7 mouse cellular contexts compared by ENCODE assay signal in genomic region chrX:13280409-13281328, GRCm38 (mm10). TPM values are rescaled to one million over a fixed set of nuclear protein-coding genes. Genes with fewer than 3 reads are reported as not detected.
DNase-seq lines count a peak whose midpoint lies in the region; ATAC-seq and TF ChIP-seq lines count a peak whose summit lies in the region.

Ddx3x (plus strand) TSS chrX:13280970.

- H3K4me1 ChIP-seq in embryonic facial prominence, embryonic 12.5 days = peaks cover 3% of the 10 kb centered on the region; the same call in 1 of the 2 replicates
- H3K4me1 ChIP-seq in kidney, adult 2 months (ENCODE audit: control insufficient read depth, insufficient read depth, low read length) = no peaks in the 10 kb centered on the region; the same call in 1 of the 2 replicates
- H3K4me1 ChIP-seq in limb, embryonic 12.5 days (replicated peaks) = peaks cover 7% of the 10 kb centered on the region; the same call in 1 of the 2 replicates
- H3K4me1 ChIP-seq in midbrain, embryonic 15.5 days = peaks cover 29% of the 10 kb centered on the region
- no peaks in the 10 kb centered on the region for H3K4me1 ChIP-seq in spleen, adult 2 months (ENCODE audit: control insufficient read depth, insufficient read depth, insufficient read length)

- H3K36me3 ChIP-seq in embryonic facial prominence, embryonic 12.5 days = peaks cover 10% of the 10 kb centered on the region
- no peaks in the 10 kb centered on the region for H3K36me3 ChIP-seq in kidney, adult 2 months (ENCODE audit: control insufficient read depth, insufficient read depth, low read length)
- peaks cover 17% of the 10 kb centered on the region for H3K36me3 ChIP-seq in limb, embryonic 12.5 days
- H3K36me3 ChIP-seq in midbrain, embryonic 15.5 days (replicated peaks) = no peaks in the 10 kb centered on the region
- H3K36me3 ChIP-seq in spleen, adult 2 months (ENCODE audit: control insufficient read depth, insufficient read depth, low read length) = no peaks in the 10 kb centered on the region; the same call in 1 of the 2 replicates

- DNase-seq in adrenal gland, postnatal 25 days = peak; percentile 86
- DNase-seq in heart, adult 18-20 months = peak; percentile 93 to 97
- peak; percentile 92 for DNase-seq in kidney, adult 2 months
- peak; percentile 78 to 79 for DNase-seq in spleen, adult 2 months (ENCODE audit: low read depth in 1 of 2, low spot score in 2 of 2)

- WGBS in embryonic facial prominence, embryonic 12.5 days = 1% methylated on average over 55 of the region's 57 CpGs
- WGBS in kidney, adult 2 months = under 1% methylated on average over 55 of the region's 57 CpGs
- WGBS in limb, embryonic 12.5 days = under 1% methylated on average over 56 of the region's 57 CpGs
- WGBS in midbrain, embryonic 15.5 days = under 1% methylated on average over 52 of the region's 57 CpGs
- WGBS in spleen, adult 2 months = 3% methylated on average over 56 of the region's 57 CpGs

- H3K27ac ChIP-seq in embryonic facial prominence, embryonic 12.5 days = peak within 1 kb of the TSS; percentile 99
- H3K27ac ChIP-seq in kidney, adult 2 months (ENCODE audit: insufficient read depth, low read depth, low read length) = peak within 1 kb of the TSS; percentile 99
- peak within 1 kb of the TSS; percentile 99 for H3K27ac ChIP-seq in limb, embryonic 12.5 days
- H3K27ac ChIP-seq in midbrain, embryonic 15.5 days = peak within 1 kb of the TSS; percentile 99
- peak within 1 kb of the TSS; percentile 99 for H3K27ac ChIP-seq in spleen, adult 2 months (ENCODE audit: insufficient read depth, low read length)

- no peak for TF ChIP-seq CTCF in kidney, adult 2 months (conservative IDR thresholded peaks at IDR 0.05; ENCODE audit: insufficient read depth, insufficient read length, low read depth, low read length)
- TF ChIP-seq CTCF in spleen, adult 2 months (IDR thresholded peaks at IDR 0.05; ENCODE audit: extremely low read depth, insufficient read depth, insufficient read length, insufficient replicate concordance) = no peak

- H3K4me3 ChIP-seq in embryonic facial prominence, embryonic 12.5 days = peak within 1 kb of the TSS; percentile 80
- peak within 1 kb of the TSS; percentile 59 for H3K4me3 ChIP-seq in kidney, adult 2 months (ENCODE audit: insufficient read depth, low read depth, low read length)
- H3K4me3 ChIP-seq in limb, embryonic 12.5 days (replicated peaks) = peak within 1 kb of the TSS; percentile 82
- H3K4me3 ChIP-seq in midbrain, embryonic 15.5 days = peak within 1 kb of the TSS; percentile 93
- peak within 1 kb of the TSS; percentile 91 for H3K4me3 ChIP-seq in spleen, adult 2 months (ENCODE audit: extremely low read depth, insufficient read depth, insufficient read length)

- no peaks in the 10 kb centered on the region for H3K9me3 ChIP-seq in embryonic facial prominence, embryonic 12.5 days
- H3K9me3 ChIP-seq in limb, embryonic 12.5 days = no peaks in the 10 kb centered on the region
- H3K9me3 ChIP-seq in midbrain, embryonic 15.5 days = no peaks in the 10 kb centered on the region

- peak within 1 kb of the TSS; percentile 69 for H3K4me2 ChIP-seq in embryonic facial prominence, embryonic 12.5 days (replicated peaks)
- H3K4me2 ChIP-seq in limb, embryonic 12.5 days = peak within 1 kb of the TSS; percentile 76
- peak within 1 kb of the TSS; percentile 77 for H3K4me2 ChIP-seq in midbrain, embryonic 15.5 days

- ATAC-seq in embryonic facial prominence, embryonic 12.5 days (ENCODE audit: insufficient number of reproducible peaks, insufficient read depth, low FRiP score, low TSS enrichment) = peak; percentile 91
- ATAC-seq in limb, embryonic 12.5 days (ENCODE audit: insufficient number of reproducible peaks, insufficient read depth, low FRiP score, low TSS enrichment, low read depth) = peak; percentile 92
- ATAC-seq in midbrain, embryonic 15.5 days (replicated peaks) = peak; percentile 96

- TF ChIP-seq POLR2A in kidney, adult 2 months (IDR thresholded peaks at IDR 0.05; ENCODE audit: low read depth, low read length) = peak; percentile 99
- peak; percentile 98 for TF ChIP-seq POLR2A in spleen, adult 2 months (IDR thresholded peaks at IDR 0.05; ENCODE audit: low read depth, low read length)

- H3K27me3 ChIP-seq in embryonic facial prominence, embryonic 12.5 days = 0 out of 2 replicates have a peak, but pooled peaks cover 5% of the 10 kb centered on the region
- no peaks in the 10 kb centered on the region for H3K27me3 ChIP-seq in kidney, adult 2 months (replicated peaks; ENCODE audit: control insufficient read depth, insufficient read depth, low read length)
- H3K27me3 ChIP-seq in limb, embryonic 12.5 days = no peaks in the 10 kb centered on the region
- no peaks in the 10 kb centered on the region for H3K27me3 ChIP-seq in midbrain, embryonic 15.5 days (replicated peaks)
- H3K27me3 ChIP-seq in spleen, adult 2 months (ENCODE audit: control insufficient read depth, insufficient read depth, low read length) = no peaks in the 10 kb centered on the region

- H3K9ac ChIP-seq in embryonic facial prominence, embryonic 12.5 days = peak within 1 kb of the TSS; percentile 95
- H3K9ac ChIP-seq in limb, embryonic 12.5 days (replicated peaks) = peak within 1 kb of the TSS; percentile 98
- peak within 1 kb of the TSS; percentile 100 for H3K9ac ChIP-seq in midbrain, embryonic 15.5 days

RNA-seq across cellular contexts. Expression of gene Ddx3x, which starts in this region (rescaled TPM):
- 381 and 382 TPM in 2 replicates for total RNA-seq in adrenal gland, postnatal 25 days (2021)
- 152 and 163 TPM in 2 replicates for polyA plus RNA-seq in embryonic facial prominence, embryonic 12.5 days (2016; fragmentation: Nextera tagmentation; extraction: Ambion mirVana)
- total RNA-seq in heart, adult 18-20 months (2021) = 100 to 1,000 TPM in 1 of 2 experiments, 10 to 100 TPM in 1; 95.5 to 185 TPM
- 38.9 and 41.4 TPM in 2 replicates for polyA plus RNA-seq in kidney, adult 2 months (2012; rRNA removed)
- polyA plus RNA-seq in limb, embryonic 12.5 days (2016; fragmentation: Nextera tagmentation; extraction: Ambion mirVana) = 180 and 181 TPM in 2 replicates
- polyA plus RNA-seq in midbrain, embryonic 15.5 days (2015; fragmentation: Nextera tagmentation; extraction: Ambion mirVana) = 103 and 112 TPM in 2 replicates
- polyA plus RNA-seq in spleen, adult 2 months (2012; rRNA removed) = 9.3 and 12.1 TPM in 2 replicates

Comparison
In these comparisons a context has a peak if more than half of its experiments do, and no peak if none do; other contexts are left out.
1. Peak in every context shown above with its lines: DNase-seq, ATAC-seq, H3K4me3 ChIP-seq and H3K27ac ChIP-seq.